Mouse (Mus musculus) limb, embryonic 14.5 days (tissue): ENCODE data around the gene Ccr2. TPM values are rescaled to one million over a fixed set of nuclear protein-coding genes. Genes with fewer than 3 reads are reported as not detected.

Experiments
- ATAC-seq: fragments of 200-750 bp; cut with Nextera tagmentation; 2 replicates; pipeline ENCODE4 v1.8.0; 2017; ENCODE audit warnings: low read depth, moderate number of reproducible peaks, moderate TSS enrichment; ENCODE audit not compliant: low FRiP score
- DNase-seq: peaks from one replicate; pipeline ENCODE4 v3.0.0-alpha.2; 2015; ENCODE audit warnings: low spot score
- H3K27ac ChIP-seq: fragments of 300-500 bp; sonication (generic); replicated peaks from 2 replicates; pipeline ENCODE4 v1.5.1; 2014; ENCODE audit warnings: low read depth, mild to moderate bottlenecking, low read length, moderate library complexity, mixed read lengths
- H3K27me3 ChIP-seq: fragments of 300-500 bp; sonication (generic); 2 replicates; pipeline ENCODE4 v1.6.1; 2014; ENCODE audit warnings: low read length, mixed read lengths; ENCODE audit not compliant: control insufficient read depth, insufficient read depth
- H3K36me3 ChIP-seq: fragments of 300-500 bp; sonication (generic); 2 replicates; pipeline ENCODE4 v1.6.1; 2014; ENCODE audit warnings: mild to moderate bottlenecking, low read length, moderate library complexity, mixed read lengths; ENCODE audit not compliant: control insufficient read depth, insufficient read depth
- H3K4me1 ChIP-seq: fragments of 300-500 bp; sonication (generic); 2 replicates; pipeline ENCODE4 v1.6.1; 2014; ENCODE audit warnings: antibody characterized with exemption, low read length, mixed read lengths; ENCODE audit not compliant: control insufficient read depth, insufficient read depth
- H3K4me2 ChIP-seq: fragments of 300-500 bp; sonication (generic); replicated peaks from 2 replicates; pipeline ENCODE4 v1.6.1; 2014; ENCODE audit warnings: low read depth, mild to moderate bottlenecking, low read length, moderate library complexity; ENCODE audit not compliant: severe bottlenecking
- H3K4me3 ChIP-seq: fragments of 300-500 bp; sonication (generic); replicated peaks from 2 replicates; pipeline ENCODE4 v1.5.1; 2014; ENCODE audit warnings: low read length
- H3K9ac ChIP-seq: fragments of 300-500 bp; sonication (generic); 2 replicates; pipeline ENCODE4 v1.6.1; 2014; ENCODE audit warnings: mild to moderate bottlenecking, low read depth, low read length, moderate library complexity; ENCODE audit not compliant: severe bottlenecking
- H3K9me3 ChIP-seq: fragments of 300-500 bp; sonication (generic); 2 replicates; pipeline ENCODE4 v1.6.1; 2016; ENCODE audit warnings: low read length; ENCODE audit not compliant: control insufficient read depth
- POLR2A ChIP-seq: fragments of 200-500 bp; IDR thresholded peaks from 2 replicates; pipeline ENCODE4 v1.8.0; 2012; ENCODE audit warnings: inconsistent platforms, mild to moderate bottlenecking, moderate library complexity, borderline replicate concordance; ENCODE audit not compliant: insufficient read depth, insufficient read length; ENCODE audit errors: extremely low read depth
- WGBS: fragments of 180-500 bp; shearing (Covaris S2); extraction: QIAGEN DNeasy Blood & Tissue Kit; methylation state at CpG from one replicate; pipeline ENCODE4 v1.1.7; 2014; 5-methylcytosine and 5-hydroxymethylcytosine counted together
- polyA plus RNA-seq, 2 experiments: library from polyadenylated mRNA; depleted of rRNA in 1 of 2; stranded (reverse) in 1 of 2; unstranded in 1 of 2; fragments of >200 nt; fragmentation: Nextera tagmentation in 1 of 2; extraction: Ambion mirVana in 1 of 2; gene quantifications; 2 replicates each; pipeline versions ENCODE4 v1.2.1 to v1.2.3; 2012 to 2014

The Ccr2 gene
- polyA plus RNA-seq, 2 experiments = 3.2 to 4.0 TPM

GRCm38 (mm10) chr9:124099127-124099526, 2.6 kb upstream of the Ccr2 start:
- Histone ChIP-seq H3K27ac (no peak overlapping the region), H3K27me3 (no peaks in the 10 kb centered on the region), H3K9me3 (no peaks in the 10 kb centered on the region), H3K4me2 (no peak overlapping the region), H3K4me1 (no peaks in the 10 kb centered on the region), H3K36me3 (no peaks in the 10 kb centered on the region), H3K4me3 (no peak overlapping the region), H3K9ac (no peak overlapping the region)
- WGBS = 89% methylated on average over 1 of the region's 1 CpGs
- ATAC-seq = no peak
- DNase-seq = no peak
- no peak for TF ChIP-seq POLR2A

- TF ChIP-seq POLR2A = no peak
- Histone ChIP-seq H3K4me2 (no peak overlapping the region), H3K4me1 (no peaks in the 10 kb centered on the region), H3K9ac (no peak overlapping the region), H3K9me3 (no peaks in the 10 kb centered on the region), H3K36me3 (no peaks in the 10 kb centered on the region), H3K27ac (no peak overlapping the region), H3K27me3 (no peaks in the 10 kb centered on the region), H3K4me3 (no peak overlapping the region)
- ATAC-seq (no peak), DNase-seq (no peak)
- 88% methylated on average over 1 of the region's 1 CpGs for WGBS
These were observed 1.4 kb upstream of the Ccr2 start for GRCm38 (mm10) chr9:124100357-124100756.

GRCm38 (mm10) chr9:124103199-124103598, 1.4 kb downstream of the Ccr2 start:
- Histone ChIP-seq H3K4me2 (no peak overlapping the region), H3K27ac (no peak overlapping the region), H3K27me3 (no peaks in the 10 kb centered on the region), H3K9ac (no peak overlapping the region), H3K36me3 (no peaks in the 10 kb centered on the region), H3K4me3 (no peak overlapping the region), H3K9me3 (no peaks in the 10 kb centered on the region), H3K4me1 (no peaks in the 10 kb centered on the region)
- no peak for TF ChIP-seq POLR2A
- DNase-seq = no peak
- 73% methylated on average over 1 of the region's 1 CpGs for WGBS
- ATAC-seq = no peak

GRCm38 (mm10) chr9:124105196-124105595, 3.4 kb downstream of the Ccr2 start:
- H3K4me3 ChIP-seq = no peak overlapping the region
- no peaks in the 10 kb centered on the region for H3K27me3 ChIP-seq
- TF ChIP-seq POLR2A = no peak
- H3K36me3 ChIP-seq = no peaks in the 10 kb centered on the region
- no peak overlapping the region for H3K27ac ChIP-seq
- no peak for ATAC-seq
- H3K9ac ChIP-seq = no peak overlapping the region
- H3K9me3 ChIP-seq = no peaks in the 10 kb centered on the region
- DNase-seq = no peak
- H3K4me1 ChIP-seq = no peaks in the 10 kb centered on the region
- H3K4me2 ChIP-seq = no peak overlapping the region

- ATAC-seq = no peak
- Histone ChIP-seq H3K9ac (no peak overlapping the region), H3K4me2 (no peak overlapping the region), H3K4me1 (no peaks in the 10 kb centered on the region), H3K27me3 (no peaks in the 10 kb centered on the region), H3K36me3 (no peaks in the 10 kb centered on the region), H3K9me3 (no peaks in the 10 kb centered on the region), H3K27ac (no peak overlapping the region), H3K4me3 (no peak overlapping the region)
- DNase-seq = no peak
- TF ChIP-seq POLR2A = no peak
These were observed 5.5 kb downstream of the Ccr2 start for GRCm38 (mm10) chr9:124107232-124107631.
